Mouse (Mus musculus): Measurements from ENCODE around the gene Cracr2a. TPM values are rescaled to one million over a fixed set of nuclear protein-coding genes. Genes with fewer than 3 reads are reported as not detected.

Cracr2a gene
- polyA plus RNA-seq, 1 experiment, result 0.06 TPM

- Histone ChIP-seq H3K4me3 (replicated peaks) (no peak overlapping the region), H3K27me3 (ENCODE audit: control insufficient read depth) (no peaks in the 10 kb centered on the region), H3K9me3 (ENCODE audit: control insufficient read depth, low read length) (no peaks in the 10 kb centered on the region), H3K4me1 (ENCODE audit: control insufficient read depth) (no peaks in the 10 kb centered on the region), H3K36me3 (ENCODE audit: control insufficient read depth) (no peaks in the 10 kb centered on the region; the same call in none of the 2 replicates)
- TF ChIP-seq TAL1 (IDR thresholded peaks at IDR 0.05; ENCODE audit: low read length) (no peak), GATA1 (IDR thresholded peaks at IDR 0.05; ENCODE audit: low read length) (no peak)
Measured at GRCm38 (mm10) chr6:127611216-127611615, 50.1 kb downstream of the Cracr2a start.

GRCm38 (mm10) chr6:127614083-127614984, 53.2 kb downstream of the Cracr2a start:
- Histone ChIP-seq H3K4me3 (replicated peaks) (no peak overlapping the region), H3K27me3 (ENCODE audit: control insufficient read depth) (no peaks in the 10 kb centered on the region), H3K4me1 (ENCODE audit: control insufficient read depth) (no peaks in the 10 kb centered on the region), H3K36me3 (ENCODE audit: control insufficient read depth) (no peaks in the 10 kb centered on the region; the same call in 1 of the 2 replicates), H3K9me3 (ENCODE audit: control insufficient read depth, low read length) (no peaks in the 10 kb centered on the region)
- TF ChIP-seq GATA1 (IDR thresholded peaks at IDR 0.05; ENCODE audit: low read length) (no peak), TAL1 (IDR thresholded peaks at IDR 0.05; ENCODE audit: low read length) (no peak)

GRCm38 (mm10) chr6:127616623-127617022, 55.5 kb downstream of the Cracr2a start:
- Histone ChIP-seq H3K4me1 (ENCODE audit: control insufficient read depth) (no peaks in the 10 kb centered on the region), H3K4me3 (replicated peaks) (no peak overlapping the region), H3K27me3 (ENCODE audit: control insufficient read depth) (no peaks in the 10 kb centered on the region), H3K36me3 (ENCODE audit: control insufficient read depth) (no peaks in the 10 kb centered on the region), H3K9me3 (ENCODE audit: control insufficient read depth, low read length) (no peaks in the 10 kb centered on the region)
- TF ChIP-seq TAL1 (IDR thresholded peaks at IDR 0.05; ENCODE audit: low read length), result no peak
- no peak for TF ChIP-seq GATA1 (IDR thresholded peaks at IDR 0.05; ENCODE audit: low read length)

GRCm38 (mm10) chr6:127617258-127618025, 56.3 kb downstream of the Cracr2a start:
- Histone ChIP-seq H3K4me1 (ENCODE audit: control insufficient read depth) (no peaks in the 10 kb centered on the region), H3K4me3 (replicated peaks) (no peak overlapping the region), H3K36me3 (ENCODE audit: control insufficient read depth) (no peaks in the 10 kb centered on the region), H3K9me3 (ENCODE audit: control insufficient read depth, low read length) (no peaks in the 10 kb centered on the region), H3K27me3 (ENCODE audit: control insufficient read depth) (no peaks in the 10 kb centered on the region)
- TF ChIP-seq TAL1 (IDR thresholded peaks at IDR 0.05; ENCODE audit: low read length), result no peak
- TF ChIP-seq GATA1 (IDR thresholded peaks at IDR 0.05; ENCODE audit: low read length), result no peak

- H3K9me3 ChIP-seq (ENCODE audit: control insufficient read depth, low read length), result no peaks in the 10 kb centered on the region
- H3K4me1 ChIP-seq (ENCODE audit: control insufficient read depth), result no peaks in the 10 kb centered on the region
- no peak for TF ChIP-seq GATA1 (IDR thresholded peaks at IDR 0.05; ENCODE audit: low read length)
- TF ChIP-seq TAL1 (IDR thresholded peaks at IDR 0.05; ENCODE audit: low read length), result no peak
- no peak overlapping the region for H3K4me3 ChIP-seq (replicated peaks)
- no peaks in the 10 kb centered on the region for H3K27me3 ChIP-seq (ENCODE audit: control insufficient read depth)
- no peaks in the 10 kb centered on the region for H3K36me3 ChIP-seq (ENCODE audit: control insufficient read depth)
Measured at GRCm38 (mm10) chr6:127618686-127619085, 57.5 kb downstream of the Cracr2a start.

- H3K36me3 ChIP-seq (ENCODE audit: control insufficient read depth), result no peaks in the 10 kb centered on the region
- H3K4me1 ChIP-seq (ENCODE audit: control insufficient read depth), result no peaks in the 10 kb centered on the region
- no peak overlapping the region for H3K4me3 ChIP-seq (replicated peaks)
- TF ChIP-seq TAL1 (IDR thresholded peaks at IDR 0.05; ENCODE audit: low read length), result no peak
- no peak for TF ChIP-seq GATA1 (IDR thresholded peaks at IDR 0.05; ENCODE audit: low read length)
- no peaks in the 10 kb centered on the region for H3K9me3 ChIP-seq (ENCODE audit: control insufficient read depth, low read length)
- H3K27me3 ChIP-seq (ENCODE audit: control insufficient read depth), result no peaks in the 10 kb centered on the region
Measured at GRCm38 (mm10) chr6:127625135-127625534, 64.0 kb downstream of the Cracr2a start.

GRCm38 (mm10) chr6:127627453-127627852, 66.3 kb downstream of the Cracr2a start:
- Histone ChIP-seq H3K27me3 (ENCODE audit: control insufficient read depth) (no peaks in the 10 kb centered on the region), H3K4me1 (ENCODE audit: control insufficient read depth) (no peaks in the 10 kb centered on the region), H3K36me3 (ENCODE audit: control insufficient read depth) (no peaks in the 10 kb centered on the region), H3K4me3 (replicated peaks) (no peak overlapping the region), H3K9me3 (ENCODE audit: control insufficient read depth, low read length) (no peaks in the 10 kb centered on the region)
- TF ChIP-seq TAL1 (IDR thresholded peaks at IDR 0.05; ENCODE audit: low read length), result no peak
- TF ChIP-seq GATA1 (IDR thresholded peaks at IDR 0.05; ENCODE audit: low read length), result no peak

GRCm38 (mm10) chr6:127629249-127629648, 68.1 kb downstream of the Cracr2a start:
- Histone ChIP-seq H3K9me3 (ENCODE audit: control insufficient read depth, low read length) (no peaks in the 10 kb centered on the region), H3K4me1 (ENCODE audit: control insufficient read depth) (no peaks in the 10 kb centered on the region), H3K4me3 (replicated peaks) (no peak overlapping the region), H3K36me3 (ENCODE audit: control insufficient read depth) (no peaks in the 10 kb centered on the region), H3K27me3 (ENCODE audit: control insufficient read depth) (no peaks in the 10 kb centered on the region)
- TF ChIP-seq GATA1 (IDR thresholded peaks at IDR 0.05; ENCODE audit: low read length) (no peak), TAL1 (IDR thresholded peaks at IDR 0.05; ENCODE audit: low read length) (no peak)

GRCm38 (mm10) chr6:127634858-127635257, 73.7 kb downstream of the Cracr2a start:
- no peak for TF ChIP-seq TAL1 (IDR thresholded peaks at IDR 0.05; ENCODE audit: low read length)
- no peak for TF ChIP-seq GATA1 (IDR thresholded peaks at IDR 0.05; ENCODE audit: low read length)
- no peaks in the 10 kb centered on the region for H3K36me3 ChIP-seq (ENCODE audit: control insufficient read depth)
- H3K4me1 ChIP-seq (ENCODE audit: control insufficient read depth), result no peaks in the 10 kb centered on the region
- no peaks in the 10 kb centered on the region for H3K27me3 ChIP-seq (ENCODE audit: control insufficient read depth)
- H3K9me3 ChIP-seq (ENCODE audit: control insufficient read depth, low read length), result no peaks in the 10 kb centered on the region
- no peak overlapping the region for H3K4me3 ChIP-seq (replicated peaks)

All from erythroblast, embryonic 14.5 days (primary cell).